Mouse (Mus musculus): Measurements from ENCODE around the gene Inpp5a.

Gene Inpp5a

DNA sequence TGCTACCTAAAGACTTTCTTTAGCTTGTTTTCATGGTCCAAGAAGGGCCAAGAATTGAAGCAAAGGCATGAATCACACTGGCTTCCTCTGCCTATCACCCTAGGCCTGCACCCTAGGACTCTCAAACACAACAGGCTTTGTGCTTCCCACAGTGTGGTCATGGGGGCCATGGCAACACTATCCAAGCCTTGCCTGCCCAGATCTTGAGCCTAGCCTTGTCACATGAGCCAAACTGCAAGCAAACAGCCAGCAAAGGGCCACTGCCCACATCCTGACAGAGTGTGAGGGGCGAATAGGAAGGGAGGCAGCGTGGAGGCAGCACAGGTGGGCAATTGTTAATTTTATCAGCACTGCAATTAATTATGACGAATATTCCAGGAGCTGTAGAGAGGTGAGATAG lies 183.8 kb downstream of the Inpp5a start:
- intact Hi-C loops (cut with DNase I): no loop called here

DNA sequence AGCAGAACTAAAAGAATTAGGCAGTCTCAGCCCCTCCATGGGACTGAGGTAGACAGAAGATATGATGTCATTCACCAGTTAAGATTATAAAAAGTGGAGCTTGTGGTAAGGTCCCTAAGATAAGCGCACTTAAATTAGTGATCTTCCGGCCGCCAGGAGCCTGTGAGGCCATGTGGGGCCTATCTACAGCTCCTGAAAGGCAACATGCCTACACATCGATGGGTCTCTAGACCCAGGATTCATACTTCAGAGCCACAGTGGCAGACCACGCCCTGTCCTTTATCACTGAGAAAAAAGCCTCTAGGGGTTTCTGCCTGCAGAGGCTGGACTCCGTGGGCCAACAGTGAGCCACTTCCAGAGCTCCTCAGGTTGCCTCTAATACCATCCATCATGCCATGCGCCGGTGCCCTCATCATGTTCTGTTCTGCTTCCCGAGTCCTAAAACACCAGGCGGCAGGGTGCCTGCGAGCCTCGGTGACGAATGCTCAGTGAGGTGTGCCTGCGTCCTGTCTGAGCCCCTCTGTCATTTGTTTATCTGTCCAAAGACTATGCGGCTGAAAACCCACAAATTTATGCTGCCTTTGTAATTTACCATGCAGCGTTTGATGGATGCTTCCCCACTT lies 187.3 kb downstream of the Inpp5a start:
- intact Hi-C loops (cut with DNase I): no loop called here

- intact Hi-C loops (cut with DNase I): no loop called here
These were observed 190.5 kb downstream of the Inpp5a start for GRCm38 (mm10) chr7:139579261-139579905.

- intact Hi-C loops (cut with DNase I): loop anchor here (5.0 kb wide), 1 partner anchor 89 kb away; no protein-coding TSS in a partner anchor
These were observed 192.2 kb downstream of the Inpp5a start for GRCm38 (mm10) chr7:139580851-139581775.

DNA sequence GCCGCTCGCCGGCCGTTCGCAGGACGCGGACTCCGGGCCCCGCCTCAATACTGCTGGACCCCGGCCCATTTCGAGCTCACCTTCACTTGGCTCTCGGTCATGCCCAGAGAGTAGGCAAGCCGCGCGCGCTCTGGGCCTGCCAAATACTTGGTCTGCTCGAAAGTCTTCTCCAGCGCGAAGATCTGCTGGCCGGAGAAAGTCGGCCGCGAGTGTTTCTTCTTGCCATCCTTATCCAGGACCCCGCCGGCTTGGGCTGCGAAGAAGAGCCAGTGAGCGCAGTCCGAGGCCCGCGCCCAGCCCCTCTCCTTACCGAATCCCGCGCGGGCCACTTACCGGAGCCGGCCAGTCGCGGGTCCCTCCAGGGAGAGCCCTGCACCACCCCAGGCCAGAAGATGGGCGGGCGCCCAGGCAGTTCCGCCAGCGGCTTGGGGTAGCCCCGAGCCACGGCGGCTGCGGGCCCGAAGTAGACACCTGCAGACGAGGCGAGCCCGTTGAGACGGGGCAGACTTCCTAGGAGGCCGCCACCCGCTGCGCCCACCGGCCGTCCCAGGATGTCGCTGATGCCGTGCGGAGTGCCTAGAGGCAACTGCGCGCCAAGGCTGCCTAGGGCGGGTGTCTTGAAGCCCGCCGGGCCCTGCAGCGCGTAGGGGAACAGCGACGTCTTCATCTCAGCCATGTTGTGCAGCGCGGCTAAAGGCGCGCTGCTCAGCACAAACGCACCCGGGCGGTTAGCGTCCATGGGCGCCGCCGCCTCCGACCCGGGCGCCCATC lies 193.1 kb downstream of the Inpp5a start:
- intact Hi-C loops (cut with DNase I): loop anchor here (5.0 kb wide), 1 partner anchor 90 kb away; no protein-coding TSS in a partner anchor

DNA sequence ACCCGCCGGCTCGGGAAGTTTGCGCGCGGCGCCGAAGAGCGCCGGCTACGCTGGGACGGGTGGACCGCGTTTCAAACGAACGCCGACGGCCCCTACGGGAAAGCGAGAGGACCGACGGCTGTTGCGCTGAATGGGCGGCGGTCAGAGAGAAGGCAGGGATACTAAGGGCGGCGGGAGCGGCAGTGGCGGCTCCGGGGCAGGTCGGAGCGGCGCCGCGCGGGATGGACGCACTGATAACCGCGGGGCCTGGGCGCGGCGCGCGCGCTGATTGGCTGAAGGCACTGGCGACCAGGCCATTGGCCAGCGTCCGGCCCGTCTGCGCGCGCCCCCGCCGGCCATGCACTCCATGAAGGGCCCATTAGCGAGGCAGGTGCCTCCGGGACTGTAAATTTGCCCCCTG lies 193.7 kb downstream of the Inpp5a start, which contains the start of gene Nkx6-2:
Gene Nkx6-2, minus strand, starts transcription at position 203 of the 400 bp plus-strand sequence.
- intact Hi-C loops (cut with DNase I): loop anchor here (5.0 kb wide), 1 partner anchor 90 kb away; no protein-coding TSS in a partner anchor

GRCm38 (mm10) chr7:139583094-139583737 lies 194.3 kb downstream of the Inpp5a start:
- intact Hi-C loops (cut with DNase I): loop anchor here (5.0 kb wide), 1 partner anchor 91 kb away; no protein-coding TSS in a partner anchor

DNA sequence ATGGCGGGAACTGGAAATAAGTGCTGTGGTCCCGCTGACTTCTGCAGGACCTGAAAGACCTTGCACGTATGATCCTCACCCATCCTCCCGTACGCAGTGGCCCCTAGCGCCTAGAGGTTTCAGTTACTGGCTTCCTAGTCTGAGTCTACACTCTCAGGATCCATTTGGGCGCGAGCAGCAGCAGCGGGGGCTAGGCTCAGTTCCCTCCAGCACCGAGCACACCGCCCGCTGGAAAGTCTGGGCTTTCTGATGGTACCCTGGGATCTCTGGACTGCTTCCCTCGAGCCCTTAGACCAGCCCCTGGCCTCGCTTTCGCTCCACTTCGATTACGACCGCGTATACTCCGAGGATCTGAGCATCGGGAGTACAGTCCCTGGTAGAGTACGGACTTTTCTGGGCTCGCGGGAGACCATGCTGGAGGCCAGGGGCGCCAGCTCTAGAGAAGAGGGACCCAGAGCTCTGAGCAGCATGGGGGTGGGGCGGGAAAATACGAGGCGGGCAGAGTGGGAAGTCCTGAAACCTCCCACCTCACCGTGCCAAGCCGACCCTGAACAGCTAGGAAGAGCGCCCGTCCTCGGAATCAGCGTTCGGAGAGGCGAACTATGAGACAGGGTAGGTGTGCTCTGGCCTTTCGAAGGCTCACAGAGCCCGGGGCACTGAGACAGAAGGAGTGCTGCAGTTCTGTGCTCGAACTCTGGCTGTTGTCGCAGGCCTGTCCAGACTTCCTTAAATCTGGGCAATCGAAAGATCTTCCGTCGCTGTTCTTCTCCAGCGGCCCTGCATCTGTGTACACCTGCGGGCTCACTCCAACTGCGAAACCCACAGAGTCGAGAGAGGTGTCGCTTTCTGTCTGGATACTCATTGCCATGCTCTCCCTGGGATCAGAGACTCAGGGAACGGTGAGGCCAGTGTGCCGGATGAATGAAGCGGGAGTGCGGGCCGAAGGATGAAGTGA lies 195.6 kb downstream of the Inpp5a start:
- intact Hi-C loops (cut with DNase I): loop anchor here (5.0 kb wide), 2 partner anchors 92 to 102 kb away; no protein-coding TSS in a partner anchor

GRCm38 (mm10) chr7:139585183-139585821 lies 196.4 kb downstream of the Inpp5a start:
- intact Hi-C loops (cut with DNase I): loop anchor here (5.0 kb wide), 1 partner anchor 103 kb away; no protein-coding TSS in a partner anchor

- intact Hi-C loops (cut with DNase I): loop anchor here (5.0 kb wide), 1 partner anchor 106 kb away; no protein-coding TSS in a partner anchor
These were observed 199.0 kb downstream of the Inpp5a start for GRCm38 (mm10) chr7:139587919-139588318.

- intact Hi-C loops (cut with DNase I): no loop called here
These were observed 201.4 kb downstream of the Inpp5a start for GRCm38 (mm10) chr7:139590302-139590701.

DNA sequence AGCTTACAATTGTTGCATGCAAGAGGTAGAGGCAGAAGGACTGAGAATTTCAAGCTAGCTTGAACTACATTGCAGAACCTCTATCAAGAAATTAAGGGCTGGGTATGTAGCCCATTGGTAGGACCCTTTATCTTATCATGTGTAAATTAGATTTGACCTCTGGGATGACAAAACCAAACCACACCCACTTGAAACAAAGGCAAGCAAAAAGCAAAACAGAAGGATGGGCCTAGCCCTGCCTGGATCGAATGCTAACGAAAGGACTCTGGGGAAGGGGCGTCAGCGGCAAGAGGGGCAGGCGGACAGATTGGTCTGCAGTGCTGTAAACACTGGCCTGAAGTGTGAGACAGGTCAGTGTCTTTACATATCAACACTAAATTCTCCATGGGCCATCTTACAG lies 202.4 kb downstream of the Inpp5a start:
- intact Hi-C loops (cut with DNase I): no loop called here

- intact Hi-C loops (cut with DNase I): no loop called here
These were observed 206.4 kb downstream of the Inpp5a start for GRCm38 (mm10) chr7:139595311-139595710.

GRCm38 (mm10) chr7:139595862-139596261 lies 207.0 kb downstream of the Inpp5a start:
- intact Hi-C loops (cut with DNase I): no loop called here

DNA sequence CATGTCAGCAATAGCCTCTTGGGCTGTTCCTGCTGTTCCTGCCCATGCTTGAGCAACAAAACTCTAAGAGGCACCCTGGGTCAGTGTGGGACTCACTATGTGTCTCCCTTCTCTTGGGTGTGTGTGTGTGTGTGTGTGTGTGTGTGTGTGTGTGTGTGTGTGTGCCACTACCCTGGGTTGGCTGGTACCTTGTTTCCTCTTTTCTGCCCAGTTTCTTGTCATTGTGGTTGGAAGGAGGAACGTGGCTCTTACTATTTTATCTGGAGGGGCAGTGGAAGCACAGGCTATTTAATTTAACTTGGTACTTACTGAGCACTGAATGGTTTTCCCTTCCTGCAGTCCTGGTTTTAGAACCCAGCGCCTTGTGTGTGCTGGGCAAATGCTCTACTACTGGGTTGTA lies 221.4 kb downstream of the Inpp5a start:
- intact Hi-C loops (cut with DNase I): no loop called here

DNA sequence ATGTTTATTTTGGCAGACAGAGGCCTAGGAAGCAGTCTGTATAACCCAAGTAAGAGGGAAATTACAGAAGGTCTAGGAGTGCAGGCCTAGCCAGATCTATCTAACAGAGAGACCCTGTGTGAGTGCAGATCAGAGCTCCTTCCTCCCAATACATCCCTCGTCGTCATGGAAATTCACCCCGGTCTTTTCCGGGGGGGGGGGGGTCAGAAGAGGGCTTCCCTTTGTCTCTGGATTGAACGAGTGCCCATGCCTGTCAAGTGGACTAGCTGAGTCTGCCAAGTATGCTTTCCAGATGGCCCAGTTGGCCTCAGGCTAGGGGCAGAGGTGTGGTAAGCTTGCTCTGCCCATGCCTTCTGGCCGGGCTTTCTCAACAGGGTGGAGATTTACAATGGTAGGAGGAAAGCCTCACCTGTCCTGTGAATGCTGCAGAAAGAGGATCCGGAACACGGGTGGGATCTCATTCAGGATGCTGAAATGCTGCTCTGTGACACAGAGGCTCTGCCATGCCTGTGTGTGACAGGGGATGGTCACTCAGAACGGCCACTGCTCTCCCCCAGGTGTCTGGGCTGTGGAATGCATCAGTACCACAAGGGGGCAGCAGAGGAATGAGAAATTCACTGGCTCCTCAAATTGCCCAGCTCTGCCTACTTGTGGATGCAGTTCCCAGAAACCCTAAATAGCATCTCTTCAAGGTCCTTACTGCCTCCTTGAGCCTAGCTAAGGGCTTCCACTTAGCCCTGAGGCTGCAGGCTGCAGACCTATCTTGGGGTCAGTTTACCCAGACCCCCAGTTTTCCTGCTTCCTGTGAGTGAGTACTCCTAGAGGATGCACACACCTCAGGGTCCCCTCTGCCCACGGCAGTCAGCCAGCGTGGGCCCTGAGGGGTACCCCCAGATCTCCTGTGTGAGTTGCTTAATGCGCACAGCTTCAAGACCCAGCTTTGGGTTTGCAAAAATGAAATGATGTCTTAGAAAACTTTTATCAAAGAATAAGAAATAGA lies 227.2 kb downstream of the Inpp5a start:
- intact Hi-C loops (cut with DNase I): loop anchor here (2.0 kb wide), 1 partner anchor 33 kb away; no protein-coding TSS in a partner anchor

- intact Hi-C loops (cut with DNase I): no loop called here
These were observed 233.7 kb downstream of the Inpp5a start for GRCm38 (mm10) chr7:139622568-139622967.
